Mouse (Mus musculus) CH12.LX (cell line): ENCODE results near the gene Skp2.

ENCODE experiments used
- CTCF ChIP-seq, 2 experiments: IDR thresholded peaks in 1 of 2; conservative IDR thresholded peaks in 1 of 2; 2 replicates each; pipeline ENCODE4 v1.5.1; 2011 to 2012; ENCODE audit warnings: low read depth in 2 of 2, low read length in 2 of 2, improper control_type of control experiment in 1 of 2, inconsistent platforms in 1 of 2, mild to moderate bottlenecking in 1 of 2, moderate library complexity in 1 of 2
- POLR2A ChIP-seq: IDR thresholded peaks from 2 replicates; pipeline ENCODE4 v1.6.1; 2011; ENCODE audit warnings: low read depth, mild to moderate bottlenecking, improper control_type of control experiment, low read length

DNA sequence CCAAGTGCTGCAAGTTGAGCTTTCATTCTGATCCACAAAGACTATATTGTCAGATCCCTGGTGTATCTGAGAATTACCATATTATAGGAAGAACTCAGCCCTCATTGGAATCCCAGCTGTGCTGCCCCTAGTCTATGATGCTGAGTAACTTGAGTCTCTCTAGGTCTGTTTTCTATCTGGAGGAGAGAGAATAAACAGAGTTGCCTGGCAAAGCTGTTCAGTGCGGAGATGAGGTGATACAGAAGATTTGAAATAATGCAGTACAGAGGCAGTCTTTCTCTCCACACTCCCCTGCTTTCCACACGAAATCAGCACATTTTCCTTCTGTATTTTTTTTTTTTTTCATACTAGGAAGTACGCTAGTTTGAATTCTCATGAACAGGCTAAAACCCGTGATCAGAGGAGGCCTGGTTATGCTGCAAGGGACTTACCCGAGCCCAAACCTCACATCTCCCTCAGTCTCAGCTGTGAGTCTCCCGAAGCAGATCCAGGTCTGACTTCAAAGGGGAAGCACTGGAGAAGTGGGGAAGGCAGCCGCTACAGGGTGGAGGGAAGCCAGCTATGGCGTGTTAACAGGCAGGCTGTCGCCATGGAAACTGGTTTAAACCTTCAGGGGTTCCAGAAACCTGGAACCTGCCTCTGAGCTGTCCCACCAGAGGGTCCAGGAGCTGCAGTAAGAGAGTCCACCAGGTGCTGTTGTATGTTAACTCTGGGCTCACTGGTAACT lies 24.3 kb downstream of the Skp2 start:
- TF ChIP-seq CTCF (conservative IDR thresholded peaks at IDR 0.05 in 1 of 2, IDR thresholded peaks at IDR 0.05 in 1 of 2; ENCODE audit: low read depth in 2 of 2, low read length in 2 of 2), result no peak
- no peak for TF ChIP-seq POLR2A
